ENCODE assay signal across 11 mouse cellular contexts in the genomic region with DNA sequence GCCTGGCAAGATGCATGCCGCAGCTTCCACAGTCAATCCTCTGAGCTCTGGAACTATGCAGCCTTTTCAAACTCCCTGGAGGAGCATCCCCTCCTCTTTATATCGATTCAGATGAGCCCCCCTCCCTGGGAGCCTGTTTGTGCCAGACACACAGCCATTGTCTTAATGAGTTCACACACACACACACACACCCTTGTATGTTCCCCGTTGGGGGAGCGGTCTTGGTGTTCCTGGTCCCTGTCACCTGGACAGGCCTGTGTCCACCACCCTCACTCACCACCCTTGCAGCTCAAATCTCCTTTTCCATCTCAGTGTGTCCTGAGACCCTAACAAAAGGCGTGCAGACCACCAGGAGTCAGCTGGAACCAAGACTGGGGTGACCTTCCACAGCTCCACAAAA. TPM values are rescaled to one million over a fixed set of nuclear protein-coding genes. Genes with fewer than 3 reads are reported as not detected.
DNase-seq lines count a peak whose midpoint lies in the region; ATAC-seq lines count a peak whose summit lies in the region.
"Had no signal": no experiment of that assay in that cellular context is flagged by ENCODE, and none has a peak within 500 bp of the region (broad histone marks: within the 10 kb centered on the region; RNA-seq: fewer than 3 reads in every experiment).

No protein-coding gene starts in this region.

- no peak for ATAC-seq in heart, embryonic 15.5 days (replicated peaks; ENCODE audit: insufficient number of reproducible peaks, insufficient read depth, low FRiP score, low read depth)
- no peak for ATAC-seq in embryonic facial prominence, embryonic 11.5 days (replicated peaks; ENCODE audit: insufficient number of reproducible peaks, low FRiP score, low TSS enrichment, low read depth)
- ATAC-seq in midbrain, embryonic 14.5 days (ENCODE audit: low FRiP score, low TSS enrichment) = no peak; the same call in 1 of the 2 replicates
- ATAC-seq in frontal cortex, adult (ENCODE audit: low TSS enrichment) = no peak

- 58% methylated on average over 5 of the region's 5 CpGs for WGBS in heart, embryonic 15.5 days
- WGBS in embryonic facial prominence, embryonic 11.5 days = 37% methylated on average over 5 of the region's 5 CpGs
- 39% methylated on average over 5 of the region's 5 CpGs for WGBS in hindbrain, embryonic 10.5 days
- WGBS in midbrain, embryonic 14.5 days = 9% methylated on average over 5 of the region's 5 CpGs

- peaks cover 40% of the 10 kb centered on the region for H3K4me1 ChIP-seq in heart, embryonic 15.5 days (replicated peaks)
- peaks cover 6% of the 10 kb centered on the region for H3K4me1 ChIP-seq in embryonic facial prominence, embryonic 11.5 days (ENCODE audit: control insufficient read depth, insufficient read depth, low read length)
- peaks cover 53% of the 10 kb centered on the region for H3K4me1 ChIP-seq in hindbrain, embryonic 10.5 days (replicated peaks)
- H3K4me1 ChIP-seq in midbrain, embryonic 14.5 days (ENCODE audit: control insufficient read depth, insufficient read depth, low read length) = peaks cover 29% of the 10 kb centered on the region

- intact Hi-C loops in heart, postnatal 25 days (cut with DNase I) = no loop called here

- peak overlapping the region; percentile 85 for H3K4me3 ChIP-seq in heart, embryonic 15.5 days
- H3K4me3 ChIP-seq in embryonic facial prominence, embryonic 11.5 days (ENCODE audit: low read depth, low read length) = peak overlapping the region; percentile 78; the same call in 1 of the 2 replicates
- H3K4me3 ChIP-seq in hindbrain, embryonic 10.5 days = peak overlapping the region; percentile 78
- H3K4me3 ChIP-seq in midbrain, embryonic 14.5 days (replicated peaks; ENCODE audit: low read depth, low read length) = peak overlapping the region; percentile 78
- H3K4me3 ChIP-seq: myocyte had no signal

- no peak overlapping the region for H3K27ac ChIP-seq in heart, embryonic 15.5 days
- H3K27ac ChIP-seq in embryonic facial prominence, embryonic 11.5 days (replicated peaks; ENCODE audit: low read depth, low read length) = no peak overlapping the region
- peak overlapping the region; percentile 95 for H3K27ac ChIP-seq in hindbrain, embryonic 10.5 days
- peak overlapping the region; percentile 97 for H3K27ac ChIP-seq in midbrain, embryonic 14.5 days (replicated peaks; ENCODE audit: low read depth, low read length)
- H3K27ac ChIP-seq: liver, embryonic 14.5 days had no signal

- peak overlapping the region; percentile 94 for H3K4me2 ChIP-seq in heart, embryonic 15.5 days
- H3K4me2 ChIP-seq in embryonic facial prominence, embryonic 11.5 days (ENCODE audit: low read depth, low read length) = no peak overlapping the region
- peak overlapping the region; percentile 86 for H3K4me2 ChIP-seq in midbrain, embryonic 14.5 days (ENCODE audit: low read length)

- no peaks in the 10 kb centered on the region for H3K36me3 ChIP-seq in heart, embryonic 15.5 days
- no peaks in the 10 kb centered on the region for H3K36me3 ChIP-seq in embryonic facial prominence, embryonic 11.5 days (replicated peaks; ENCODE audit: control insufficient read depth, insufficient read depth, low read depth, low read length)
- H3K36me3 ChIP-seq in hindbrain, embryonic 10.5 days = no peaks in the 10 kb centered on the region
- no peaks in the 10 kb centered on the region for H3K36me3 ChIP-seq in midbrain, embryonic 14.5 days (ENCODE audit: control insufficient read depth, insufficient read depth, low read length)

- H3K9ac ChIP-seq in heart, embryonic 15.5 days = no peak overlapping the region
- H3K9ac ChIP-seq in embryonic facial prominence, embryonic 11.5 days (replicated peaks; ENCODE audit: low read length) = peak overlapping the region; percentile 8
- peak overlapping the region; percentile 86 for H3K9ac ChIP-seq in midbrain, embryonic 14.5 days (replicated peaks; ENCODE audit: low read length)
- H3K9ac ChIP-seq: liver, embryonic 14.5 days had no signal

- H3K9me3 ChIP-seq in heart, embryonic 15.5 days (replicated peaks) = no peaks in the 10 kb centered on the region
- no peaks in the 10 kb centered on the region for H3K9me3 ChIP-seq in embryonic facial prominence, embryonic 11.5 days (replicated peaks; ENCODE audit: control insufficient read depth, low read length)
- H3K9me3 ChIP-seq in hindbrain, embryonic 10.5 days = no peaks in the 10 kb centered on the region
- H3K9me3 ChIP-seq in midbrain, embryonic 14.5 days (ENCODE audit: control insufficient read depth, low read length) = no peaks in the 10 kb centered on the region

- peaks cover 39% of the 10 kb centered on the region for H3K27me3 ChIP-seq in heart, embryonic 15.5 days
- H3K27me3 ChIP-seq in embryonic facial prominence, embryonic 11.5 days (ENCODE audit: control insufficient read depth, insufficient read depth, low read length) = peaks cover 29% of the 10 kb centered on the region
- peaks cover 71% of the 10 kb centered on the region for H3K27me3 ChIP-seq in hindbrain, embryonic 10.5 days (ENCODE audit: insufficient read depth, poor library complexity, severe bottlenecking)
- H3K27me3 ChIP-seq in midbrain, embryonic 14.5 days (ENCODE audit: control insufficient read depth, insufficient read depth, low read length) = no peaks in the 10 kb centered on the region

- no peak for DNase-seq in heart, postnatal 25 days (ENCODE audit: low spot score)
- no peak for DNase-seq in embryonic facial prominence, embryonic 11.5 days (ENCODE audit: low spot score)
- DNase-seq in hindbrain, embryonic 10.5 days (ENCODE audit: low spot score) = no peak
- peak; percentile 60 for DNase-seq in midbrain, embryonic 14.5 days
- no peak for DNase-seq in right cerebral cortex, postnatal 14 days
- DNase-seq in right cerebral cortex, adult 2 months (ENCODE audit: low spot score in 2 of 2) = no peak
- DNase-seq: gastrocnemius, postnatal 25 days had no signal

RNA-seq across cellular contexts. Expression of a gene that starts 2.1 kb away (rescaled TPM):
- polyA plus RNA-seq in heart, embryonic 15.5 days (2015; fragmentation: Nextera tagmentation; extraction: Ambion mirVana) = 3.9 and 4.1 TPM in 2 replicates
- total RNA-seq in heart, postnatal 25 days (2021) = 10 to 100 TPM; 23.7 to 29.0 TPM
- polyA plus RNA-seq in embryonic facial prominence, embryonic 11.5 days (2014; fragmentation: Nextera tagmentation; extraction: Ambion mirVana) = 4.5 and 6.2 TPM in 2 replicates
- polyA plus RNA-seq in hindbrain, embryonic 10.5 days (2016; fragmentation: Nextera tagmentation; extraction: Ambion mirVana) = 4.5 and 12.0 TPM in 2 replicates
- 25.5 and 28.8 TPM in 2 replicates for polyA plus RNA-seq in midbrain, embryonic 14.5 days (2014; fragmentation: Nextera tagmentation; extraction: Ambion mirVana)

RNA-seq across cellular contexts. Expression of a gene that starts 53.0 kb away (rescaled TPM):
- polyA plus RNA-seq in heart, embryonic 15.5 days (2015; fragmentation: Nextera tagmentation; extraction: Ambion mirVana) = 7,334 and 9,932 TPM in 2 replicates
- over 10,000 TPM; 18,094 to 20,102 TPM for total RNA-seq in heart, postnatal 25 days (2021)
- 14.5 and 37.6 TPM in 2 replicates for polyA plus RNA-seq in embryonic facial prominence, embryonic 11.5 days (2014; fragmentation: Nextera tagmentation; extraction: Ambion mirVana)
- polyA plus RNA-seq in hindbrain, embryonic 10.5 days (2016; fragmentation: Nextera tagmentation; extraction: Ambion mirVana) = 0.59 and 1.4 TPM in 2 replicates
- 1.9 and 3.0 TPM in 2 replicates for polyA plus RNA-seq in midbrain, embryonic 14.5 days (2014; fragmentation: Nextera tagmentation; extraction: Ambion mirVana)

Comparison
In these comparisons a context has a peak if more than half of its experiments do, and no peak if none do; other contexts are left out.
1. H3K27ac ChIP-seq: peak in hindbrain, embryonic 10.5 days (single experiment) and midbrain, embryonic 14.5 days (single experiment); none in heart, embryonic 15.5 days (single experiment) and embryonic facial prominence, embryonic 11.5 days (single experiment).
2. RNA of a gene that starts 53.0 kb away (polyA plus RNA-seq): 7,334 to 9,932 TPM in heart, embryonic 15.5 days; 14.5 to 37.6 TPM in embryonic facial prominence, embryonic 11.5 days, 1.9 to 3.0 TPM in midbrain, embryonic 14.5 days and 0.59 to 1.4 TPM in hindbrain, embryonic 10.5 days; every median in the first group is over 100 times any median in the second.
3. Peak in every context shown above with its lines, with median percentiles within 50 percentile points of each other: H3K4me3 ChIP-seq.